8 mouse cellular contexts compared by ENCODE assay signal in the genomic region with DNA sequence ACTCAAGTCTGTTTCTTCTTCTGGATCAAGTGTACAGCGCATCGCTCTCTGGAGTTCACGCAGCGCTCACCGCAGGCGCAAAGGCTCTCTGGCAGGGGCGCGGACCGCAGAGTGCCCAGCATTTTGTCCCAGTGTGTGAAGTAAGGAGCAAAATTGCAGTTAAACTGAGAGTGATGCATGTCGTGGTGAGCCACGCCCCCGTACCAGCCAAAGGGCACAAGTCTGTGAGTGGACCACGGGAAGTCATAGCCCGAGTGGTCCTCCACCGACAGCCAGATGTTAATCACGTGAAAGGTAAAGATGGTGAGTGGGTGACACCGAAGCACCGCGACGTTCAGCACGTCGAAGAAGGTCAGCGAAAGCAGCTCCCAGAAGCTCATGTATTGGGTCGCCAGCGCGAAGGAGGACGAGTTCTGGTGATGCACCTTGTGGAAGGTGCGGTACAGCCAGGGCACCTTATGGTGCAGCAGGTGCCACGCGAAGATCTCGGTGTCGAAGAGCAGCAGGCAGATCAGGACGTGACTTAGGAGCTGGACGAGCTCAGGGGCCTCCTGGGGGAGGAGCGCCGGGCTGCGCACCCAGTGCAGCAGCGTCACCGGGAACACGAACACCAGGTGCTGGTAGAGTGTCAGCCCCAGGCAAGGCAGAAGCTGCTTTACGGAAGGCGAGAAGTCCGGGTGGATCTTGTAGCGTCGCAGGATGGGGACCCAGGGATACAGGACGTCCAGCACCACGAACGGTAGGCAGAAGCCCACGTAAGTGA. TPM values are rescaled to one million over a fixed set of nuclear protein-coding genes. Genes with fewer than 3 reads are reported as not detected.
DNase-seq lines count a peak whose midpoint lies in the region; ATAC-seq lines count a peak whose summit lies in the region.

No protein-coding gene starts in this region.

- H3K36me3 ChIP-seq in midbrain, embryonic 12.5 days, result no peaks in the 10 kb centered on the region

- DNase-seq in right cerebral cortex, adult 18-20 months, result peak; percentile 8
- no peak for DNase-seq in right cerebral cortex, postnatal 36 days (ENCODE audit: low spot score in 2 of 2)
- peak; percentile 32 for DNase-seq in brain, adult 2 months (ENCODE audit: low read depth, low spot score)
- peak; percentile 26 for DNase-seq in kidney, postnatal 10 days
- peak; percentile 13 to 17 for DNase-seq in thymus, adult 18-20 months
- DNase-seq in frontal cortex, adult 2 months (ENCODE audit: extremely low spot score in 1 of 2, low spot score in 1 of 2), result no peak

- peak overlapping the region; percentile 41 for H3K9ac ChIP-seq in midbrain, embryonic 12.5 days (replicated peaks)

- peak; percentile 70 for ATAC-seq in granulocyte monocyte progenitor cell, adult 5-6 weeks (replicated peaks; ENCODE audit: poor library complexity, severe bottlenecking)
- peak; percentile 77 for ATAC-seq in midbrain, embryonic 12.5 days (ENCODE audit: low FRiP score, low read depth)

- 5% methylated on average over 49 of the region's 49 CpGs for WGBS in midbrain, embryonic 12.5 days

- no peaks in the 10 kb centered on the region for H3K9me3 ChIP-seq in midbrain, embryonic 12.5 days

- H3K4me2 ChIP-seq in midbrain, embryonic 12.5 days (replicated peaks), result peak overlapping the region; percentile 83

- H3K4me1 ChIP-seq in midbrain, embryonic 12.5 days, result peaks cover 9% of the 10 kb centered on the region

- peak overlapping the region; percentile 58 for H3K4me3 ChIP-seq in midbrain, embryonic 12.5 days

- H3K27ac ChIP-seq in midbrain, embryonic 12.5 days (replicated peaks), result no peak overlapping the region

- peaks cover 49% of the 10 kb centered on the region for H3K27me3 ChIP-seq in midbrain, embryonic 12.5 days

RNA-seq across cellular contexts. Expression of gene Ch25h, which starts 0.6 kb away (rescaled TPM):
- not detected in 2 replicates for total RNA-seq in granulocyte monocyte progenitor cell, adult 5-6 weeks (2014; fragmentation: Nextera tagmentation)
- total RNA-seq in granulocyte monocyte progenitor cell, adult 5-6 weeks (2017), result not detected in 2 replicates
- polyA plus RNA-seq in midbrain, embryonic 12.5 days (2016; fragmentation: Nextera tagmentation; extraction: Ambion mirVana), result 1.5 and 2.3 TPM in 2 replicates
- 0.98 and 2.3 TPM in 2 replicates for polyA plus RNA-seq in frontal cortex, adult 2 months (2012; rRNA removed)

RNA-seq across cellular contexts. Expression of gene Lipa, which starts 52.9 kb away (rescaled TPM):
- total RNA-seq in granulocyte monocyte progenitor cell, adult 5-6 weeks (2014; fragmentation: Nextera tagmentation), result 45.6 and 49.7 TPM in 2 replicates
- total RNA-seq in granulocyte monocyte progenitor cell, adult 5-6 weeks (2017), result 31.4 and 33.1 TPM in 2 replicates
- 23.0 and 25.3 TPM in 2 replicates for polyA plus RNA-seq in midbrain, embryonic 12.5 days (2016; fragmentation: Nextera tagmentation; extraction: Ambion mirVana)
- 16.0 and 16.4 TPM in 2 replicates for polyA plus RNA-seq in frontal cortex, adult 2 months (2012; rRNA removed)

Comparison
In these comparisons a context has a peak if more than half of its experiments do, and no peak if none do; other contexts are left out.
1. DNase-seq: peak in right cerebral cortex, adult 18-20 months (single experiment), brain, adult 2 months (single experiment), kidney, postnatal 10 days (single experiment) and thymus, adult 18-20 months (2 of 2); none in right cerebral cortex, postnatal 36 days (0 of 2) and frontal cortex, adult 2 months (0 of 2).